In the genomic region with DNA sequence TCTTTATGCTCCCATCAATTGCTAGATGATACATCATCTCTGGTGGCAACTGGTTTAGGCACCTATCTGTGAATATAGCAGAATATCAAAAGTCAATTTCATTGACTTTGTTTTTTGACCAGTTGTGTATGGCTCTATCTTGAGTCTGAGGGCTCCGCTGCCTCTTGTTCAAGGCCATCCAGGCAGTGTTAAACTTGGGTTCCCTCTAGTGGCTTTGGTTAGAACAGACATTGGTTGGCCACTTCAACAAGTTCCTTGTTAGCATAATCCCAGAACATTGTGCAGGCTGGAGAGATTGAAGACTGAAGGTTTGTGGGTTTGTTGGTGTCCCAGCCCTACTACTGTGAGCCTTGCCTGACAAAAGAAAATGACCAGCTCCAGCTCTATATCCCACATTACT, we compare ENCODE assay signal across 14 mouse cellular contexts. TPM values are rescaled to one million over a fixed set of nuclear protein-coding genes. Genes with fewer than 3 reads are reported as not detected.
A peak's percentile ranks its signal among the peaks of the same experiment; 100 is the strongest.
DNase-seq lines count a peak whose midpoint lies in the region; ATAC-seq and TF ChIP-seq lines count a peak whose summit lies in the region.
"Had no signal": no experiment of that assay in that cellular context is flagged by ENCODE, and none has a peak within 500 bp of the region (broad histone marks: within the 10 kb centered on the region; RNA-seq: fewer than 3 reads in every experiment).

No protein-coding gene starts in this region.

- in situ Hi-C loops in Patski (cut with MboI; ENCODE audit: low pct_unique_long_range_greater_than_20kb): no loop called here

- CTCF ChIA-PET in Patski (lab: Charles Lee): no interaction called here

- H3K9me3 ChIP-seq in heart, postnatal 0 days (replicated peaks; ENCODE audit: control insufficient read depth, low read length): no peaks in the 10 kb centered on the region
- H3K9me3 ChIP-seq in heart, embryonic 10.5 days: no peaks in the 10 kb centered on the region
- no peaks in the 10 kb centered on the region for H3K9me3 ChIP-seq in forebrain, embryonic 12.5 days
- H3K9me3 ChIP-seq: forebrain, embryonic 13.5 days had no signal

- WGBS in heart, postnatal 0 days: 53% methylated on average over 1 of the region's 1 CpGs
- WGBS in heart, embryonic 10.5 days: 61% methylated on average over 1 of the region's 1 CpGs
- WGBS in forebrain, embryonic 12.5 days: 80% methylated on average over 1 of the region's 1 CpGs

- no peak overlapping the region for H3K4me3 ChIP-seq in heart, postnatal 0 days (ENCODE audit: low read depth, low read length)
- no peak overlapping the region for H3K4me3 ChIP-seq in heart, embryonic 10.5 days
- H3K4me3 ChIP-seq in forebrain, embryonic 12.5 days (replicated peaks): no peak overlapping the region
- H3K4me3 ChIP-seq: forebrain, embryonic 13.5 days had no signal

- POLR2A ChIA-PET in Patski (lab: Charles Lee): no interaction called here

- DNase-seq in heart, postnatal 0 days (ENCODE audit: low spot score): no peak
- no peak for DNase-seq in heart, embryonic 10.5 days (ENCODE audit: low spot score)
- DNase-seq in 416B (ENCODE audit: low read depth): peak; percentile 71
- no peak for DNase-seq in Patski (ENCODE audit: low read depth, low spot score)
- DNase-seq in embryo, embryonic 9.5 days (ENCODE audit: extremely low spot score): peak; percentile 1
- no peak for DNase-seq in layer of hippocampus, adult 11-12 months (ENCODE audit: low spot score)
- DNase-seq in adrenal gland, postnatal 4 days (ENCODE audit: low spot score in 2 of 2): no peak
- DNase-seq: heart, adult 18-20 months had no signal

- H3K4me2 ChIP-seq in heart, postnatal 0 days (ENCODE audit: low read depth, low read length): no peak overlapping the region
- H3K4me2 ChIP-seq in forebrain, embryonic 12.5 days: no peak overlapping the region
- H3K4me2 ChIP-seq: forebrain, embryonic 13.5 days; hindbrain, embryonic 14.5 days had no signal

- H3K4me1 ChIP-seq in heart, postnatal 0 days (ENCODE audit: control insufficient read depth, insufficient read depth): no peaks in the 10 kb centered on the region
- H3K4me1 ChIP-seq in heart, embryonic 10.5 days: no peaks in the 10 kb centered on the region
- no peaks in the 10 kb centered on the region for H3K4me1 ChIP-seq in forebrain, embryonic 12.5 days
- H3K4me1 ChIP-seq: forebrain, embryonic 13.5 days had no signal

- no peaks in the 10 kb centered on the region for H3K27me3 ChIP-seq in heart, postnatal 0 days (ENCODE audit: control insufficient read depth, insufficient read depth, low read length)
- no peaks in the 10 kb centered on the region for H3K27me3 ChIP-seq in heart, embryonic 10.5 days (ENCODE audit: insufficient read depth, poor library complexity, severe bottlenecking)
- no peaks in the 10 kb centered on the region for H3K27me3 ChIP-seq in Patski
- H3K27me3 ChIP-seq in forebrain, embryonic 12.5 days: no peaks in the 10 kb centered on the region
- H3K27me3 ChIP-seq: forebrain, embryonic 13.5 days had no signal

- H3K36me3 ChIP-seq in heart, postnatal 0 days (replicated peaks; ENCODE audit: control insufficient read depth, insufficient read depth, low read length): no peaks in the 10 kb centered on the region
- H3K36me3 ChIP-seq in heart, embryonic 10.5 days: no peaks in the 10 kb centered on the region
- no peaks in the 10 kb centered on the region for H3K36me3 ChIP-seq in forebrain, embryonic 12.5 days (replicated peaks)

- TF ChIP-seq CTCF in heart, postnatal 0 days (IDR thresholded peaks at IDR 0.05; ENCODE audit: low read depth): peak; percentile 19; the same call in 1 of the 2 replicates
- peak; percentile 24 for TF ChIP-seq CTCF in Patski (IDR thresholded peaks at IDR 0.05)

- no peak for ATAC-seq in heart, postnatal 0 days (ENCODE audit: insufficient read depth, low read depth)
- no peak for ATAC-seq in Patski
- ATAC-seq in forebrain, embryonic 12.5 days (ENCODE audit: low FRiP score): no peak
- ATAC-seq: forebrain, embryonic 13.5 days had no signal

- TF ChIP-seq EP300 in heart, postnatal 0 days (IDR thresholded peaks at IDR 0.05; ENCODE audit: low read depth): no peak

- H3K27ac ChIP-seq in heart, postnatal 0 days (ENCODE audit: low read depth): no peak overlapping the region
- no peak overlapping the region for H3K27ac ChIP-seq in heart, embryonic 10.5 days
- H3K27ac ChIP-seq in forebrain, embryonic 12.5 days: no peak overlapping the region
- H3K27ac ChIP-seq: forebrain, embryonic 13.5 days; hindbrain, embryonic 14.5 days; macrophage had no signal

- no peak overlapping the region for H3K9ac ChIP-seq in heart, postnatal 0 days (replicated peaks; ENCODE audit: low read depth, low read length)
- no peak overlapping the region for H3K9ac ChIP-seq in forebrain, embryonic 12.5 days
- H3K9ac ChIP-seq: forebrain, embryonic 13.5 days; hindbrain, embryonic 14.5 days had no signal

RNA-seq across cellular contexts. Expression of a gene that starts 2.9 kb away (rescaled TPM):
- not detected in 2 replicates for total RNA-seq in heart, postnatal 0 days (2014; rRNA removed; ENCODE audit: low replicate concordance)
- not detected in 2 replicates for polyA plus RNA-seq in heart, postnatal 0 days (2015; fragmentation: Nextera tagmentation; extraction: Ambion mirVana)
- polyA plus RNA-seq in heart, embryonic 10.5 days (2016; fragmentation: Nextera tagmentation; extraction: Ambion mirVana): not detected in 2 replicates
- not detected for polyA plus RNA-seq in Patski (2021)
- not detected for total RNA-seq in adrenal gland, postnatal 4 days (2021)
- polyA plus RNA-seq in forebrain, embryonic 12.5 days (2016; fragmentation: Nextera tagmentation; extraction: Ambion mirVana): not detected in 2 replicates
- total RNA-seq: heart, adult 18-20 months; layer of hippocampus, adult 18-20 months had no signal
- polyA plus RNA-seq: forebrain, embryonic 13.5 days; hindbrain, embryonic 14.5 days; limb, embryonic 14.5 days; macrophage had no signal

RNA-seq across cellular contexts. Expression of a gene that starts 26.9 kb away (rescaled TPM):
- not detected in 2 replicates for total RNA-seq in heart, postnatal 0 days (2014; rRNA removed; ENCODE audit: low replicate concordance)
- not detected in 2 replicates for polyA plus RNA-seq in heart, postnatal 0 days (2015; fragmentation: Nextera tagmentation; extraction: Ambion mirVana)
- not detected in 2 replicates for polyA plus RNA-seq in heart, embryonic 10.5 days (2016; fragmentation: Nextera tagmentation; extraction: Ambion mirVana)
- not detected for polyA plus RNA-seq in Patski (2021)
- total RNA-seq in adrenal gland, postnatal 4 days (2021): not detected
- polyA plus RNA-seq in forebrain, embryonic 12.5 days (2016; fragmentation: Nextera tagmentation; extraction: Ambion mirVana): not detected in 2 replicates
- total RNA-seq: heart, adult 18-20 months; layer of hippocampus, adult 18-20 months had no signal
- polyA plus RNA-seq: forebrain, embryonic 13.5 days; hindbrain, embryonic 14.5 days; limb, embryonic 14.5 days; macrophage had no signal

RNA-seq across cellular contexts. Expression of a gene that starts 39.8 kb away (rescaled TPM):
- not detected in 2 replicates for total RNA-seq in heart, postnatal 0 days (2014; rRNA removed; ENCODE audit: low replicate concordance)
- polyA plus RNA-seq in heart, postnatal 0 days (2015; fragmentation: Nextera tagmentation; extraction: Ambion mirVana): not detected in 2 replicates
- not detected in 2 replicates for polyA plus RNA-seq in heart, embryonic 10.5 days (2016; fragmentation: Nextera tagmentation; extraction: Ambion mirVana)
- not detected for polyA plus RNA-seq in Patski (2021)
- total RNA-seq in adrenal gland, postnatal 4 days (2021): not detected
- not detected in 2 replicates for polyA plus RNA-seq in forebrain, embryonic 12.5 days (2016; fragmentation: Nextera tagmentation; extraction: Ambion mirVana)
- total RNA-seq: heart, adult 18-20 months; layer of hippocampus, adult 18-20 months had no signal
- polyA plus RNA-seq: forebrain, embryonic 13.5 days; hindbrain, embryonic 14.5 days; limb, embryonic 14.5 days; macrophage had no signal

RNA-seq across cellular contexts. Expression of a gene that starts 50.4 kb away (rescaled TPM):
- not detected in 2 replicates for total RNA-seq in heart, postnatal 0 days (2014; rRNA removed; ENCODE audit: low replicate concordance)
- polyA plus RNA-seq in heart, postnatal 0 days (2015; fragmentation: Nextera tagmentation; extraction: Ambion mirVana): not detected in 2 replicates
- polyA plus RNA-seq in heart, embryonic 10.5 days (2016; fragmentation: Nextera tagmentation; extraction: Ambion mirVana): not detected in 2 replicates
- not detected for polyA plus RNA-seq in Patski (2021)
- total RNA-seq in adrenal gland, postnatal 4 days (2021): not detected
- polyA plus RNA-seq in forebrain, embryonic 12.5 days (2016; fragmentation: Nextera tagmentation; extraction: Ambion mirVana): not detected in 2 replicates
- total RNA-seq: heart, adult 18-20 months; layer of hippocampus, adult 18-20 months had no signal
- polyA plus RNA-seq: forebrain, embryonic 13.5 days; hindbrain, embryonic 14.5 days; limb, embryonic 14.5 days; macrophage had no signal

Comparison
In these comparisons a context has a peak if more than half of its experiments do, and no peak if none do; other contexts are left out.
1. DNase-seq: peak in 416B (single experiment) and embryo, embryonic 9.5 days (single experiment); none in heart, postnatal 0 days (single experiment), heart, embryonic 10.5 days (single experiment), Patski (single experiment), layer of hippocampus, adult 11-12 months (single experiment) and adrenal gland, postnatal 4 days (0 of 2).